Mouse (Mus musculus): ENCODE measurements around the gene Smyd3. TPM values are rescaled to one million over a fixed set of nuclear protein-coding genes. Genes with fewer than 3 reads are reported as not detected.

Smyd3 gene
- polyA plus RNA-seq, 1 experiment = 19.9 TPM

DNA sequence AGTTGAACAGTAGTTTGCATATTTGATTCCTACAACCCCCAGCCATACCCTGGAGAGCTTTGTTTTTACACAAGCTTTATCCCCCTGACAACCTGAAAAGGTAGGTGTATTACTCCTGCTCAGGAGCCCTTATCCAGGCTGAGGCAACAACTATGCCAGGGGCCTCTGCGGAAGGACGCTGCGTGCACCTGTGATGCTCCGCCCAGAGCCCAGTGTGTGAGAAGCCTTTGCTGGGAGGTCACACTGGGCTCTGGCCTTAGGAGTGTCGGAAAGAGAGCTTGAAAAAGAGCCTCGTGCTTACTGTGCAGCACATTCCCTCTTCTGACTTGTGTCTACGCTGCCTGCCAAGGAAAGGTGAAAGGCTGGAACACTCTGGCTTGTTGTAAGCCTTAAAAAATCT is 34.9 kb upstream of the Smyd3 start:
- TF ChIP-seq CTCF (IDR thresholded peaks at IDR 0.05; ENCODE audit: low read depth, low read length) = no peak
- TF ChIP-seq POLR2A (IDR thresholded peaks at IDR 0.05; ENCODE audit: borderline replicate concordance, low read depth, low read length) = no peak
- Histone ChIP-seq H3K4me1 (ENCODE audit: control insufficient read depth, insufficient read depth, low read length) (peaks cover 21% of the 10 kb centered on the region), H3K4me3 (ENCODE audit: insufficient read depth, low read length) (no peak overlapping the region), H3K27ac (ENCODE audit: insufficient read depth, low read depth, low read length) (no peak overlapping the region)

DNA sequence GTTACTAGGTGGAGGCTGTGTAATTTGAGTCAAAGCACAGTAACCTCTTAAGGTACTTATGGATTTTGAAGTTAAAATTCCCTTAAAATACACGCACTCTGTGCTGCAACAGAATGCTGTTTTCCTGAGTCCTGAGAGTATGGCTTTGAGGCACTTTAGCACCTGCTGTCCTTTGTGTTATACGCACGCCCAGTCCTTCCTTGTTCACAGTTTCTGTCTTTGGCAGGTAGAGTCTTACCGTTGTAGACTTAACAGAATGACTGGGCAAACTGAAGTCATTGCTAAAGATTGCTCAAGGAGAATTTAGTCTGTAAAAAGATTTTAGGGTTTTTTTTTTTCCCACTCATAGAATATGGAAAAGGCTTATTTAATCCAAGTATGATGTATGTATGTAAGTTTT is 34.1 kb upstream of the Smyd3 start:
- TF ChIP-seq POLR2A (IDR thresholded peaks at IDR 0.05; ENCODE audit: borderline replicate concordance, low read depth, low read length) (no peak), CTCF (IDR thresholded peaks at IDR 0.05; ENCODE audit: low read depth, low read length) (no peak)
- H3K4me3 ChIP-seq (ENCODE audit: insufficient read depth, low read length) = no peak overlapping the region
- H3K4me1 ChIP-seq (ENCODE audit: control insufficient read depth, insufficient read depth, low read length) = peaks cover 25% of the 10 kb centered on the region
- H3K27ac ChIP-seq (ENCODE audit: insufficient read depth, low read depth, low read length) = no peak overlapping the region

DNA sequence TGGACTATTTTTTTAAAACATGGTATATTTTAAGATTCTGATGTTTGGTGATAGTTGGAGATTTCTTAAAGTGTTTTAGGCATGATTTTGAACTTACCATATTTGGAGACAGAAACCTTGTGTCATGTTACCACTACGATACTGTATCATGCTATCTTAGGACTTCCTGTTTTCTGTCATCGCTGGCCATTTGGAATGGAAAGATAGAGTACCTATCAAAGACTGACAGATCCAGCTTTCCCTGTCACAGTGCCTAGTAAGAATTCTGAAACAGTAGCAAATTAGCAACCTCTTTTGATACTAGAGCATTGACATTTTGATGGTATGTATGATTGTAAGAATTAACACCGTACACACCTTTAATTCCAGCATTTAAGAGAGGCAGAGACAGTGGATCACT is 33.5 kb upstream of the Smyd3 start:
- peaks cover 25% of the 10 kb centered on the region for H3K4me1 ChIP-seq (ENCODE audit: control insufficient read depth, insufficient read depth, low read length)
- TF ChIP-seq CTCF (IDR thresholded peaks at IDR 0.05; ENCODE audit: low read depth, low read length) (no peak), POLR2A (IDR thresholded peaks at IDR 0.05; ENCODE audit: borderline replicate concordance, low read depth, low read length) (no peak)
- no peak overlapping the region for H3K27ac ChIP-seq (ENCODE audit: insufficient read depth, low read depth, low read length)
- no peak overlapping the region for H3K4me3 ChIP-seq (ENCODE audit: insufficient read depth, low read length)

DNA sequence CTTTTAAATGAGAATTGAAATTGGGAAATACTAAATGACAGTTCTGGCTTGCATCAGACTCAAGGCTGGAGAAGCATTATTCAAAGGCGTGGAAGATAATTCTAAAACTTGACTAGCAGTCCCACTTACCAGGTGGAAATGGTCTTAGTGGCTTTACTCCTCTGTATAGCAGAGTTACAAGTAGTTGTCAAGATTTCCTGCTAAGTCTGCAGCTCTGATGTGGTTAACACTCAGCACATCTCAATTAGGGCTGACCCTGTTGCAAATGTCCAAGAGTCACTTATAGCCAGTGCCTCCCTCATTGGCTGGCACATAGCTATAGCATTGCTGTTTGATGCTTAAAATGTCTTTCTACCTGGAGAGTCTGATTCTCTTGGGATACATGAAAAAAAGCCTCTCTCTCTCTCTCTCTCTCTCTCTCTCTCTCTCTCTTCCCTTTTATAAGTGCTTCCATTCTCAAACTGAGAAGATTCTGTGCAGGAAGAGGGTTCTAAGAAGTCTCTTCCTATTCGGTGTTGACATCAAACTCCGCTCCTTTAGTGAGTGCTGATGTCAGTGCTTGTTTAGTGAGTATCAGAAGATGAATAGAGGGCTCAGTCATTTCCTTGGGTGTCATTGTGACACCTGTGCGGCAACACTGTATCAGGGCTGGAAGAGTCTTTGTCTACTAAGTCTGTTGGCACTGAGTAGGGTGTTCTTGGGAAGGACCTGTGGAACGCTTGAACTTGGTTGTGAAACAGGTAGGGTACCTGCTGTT is 31.3 kb upstream of the Smyd3 start:
- Histone ChIP-seq H3K4me3 (ENCODE audit: insufficient read depth, low read length) (no peak overlapping the region), H3K4me1 (ENCODE audit: control insufficient read depth, insufficient read depth, low read length) (peaks cover 30% of the 10 kb centered on the region), H3K27ac (ENCODE audit: insufficient read depth, low read depth, low read length) (no peak overlapping the region)
- TF ChIP-seq CTCF (IDR thresholded peaks at IDR 0.05; ENCODE audit: low read depth, low read length) (no peak), POLR2A (IDR thresholded peaks at IDR 0.05; ENCODE audit: borderline replicate concordance, low read depth, low read length) (no peak)

DNA sequence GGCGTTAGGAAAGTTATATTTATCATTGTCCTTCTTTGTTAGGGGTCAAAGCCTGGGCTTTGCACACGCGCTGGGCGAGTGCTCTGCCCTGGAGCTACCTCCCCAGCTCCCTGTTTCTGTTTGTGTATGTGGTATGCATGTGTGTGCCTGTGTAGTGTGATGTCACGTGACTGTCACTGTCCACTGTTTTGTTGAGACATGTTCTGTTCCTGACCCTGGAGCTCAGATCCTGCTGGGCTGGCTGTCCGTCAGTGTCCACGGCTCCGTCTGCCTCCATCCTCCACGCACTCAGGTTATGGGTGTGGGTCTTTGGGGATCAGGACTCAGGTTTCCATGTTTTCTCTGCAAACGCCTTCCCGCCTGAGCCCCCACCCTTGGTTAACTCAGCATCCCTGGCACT is 30.4 kb upstream of the Smyd3 start:
- no peak for TF ChIP-seq POLR2A (IDR thresholded peaks at IDR 0.05; ENCODE audit: borderline replicate concordance, low read depth, low read length)
- no peak overlapping the region for H3K27ac ChIP-seq (ENCODE audit: insufficient read depth, low read depth, low read length)
- peaks cover 28% of the 10 kb centered on the region for H3K4me1 ChIP-seq (ENCODE audit: control insufficient read depth, insufficient read depth, low read length)
- H3K4me3 ChIP-seq (ENCODE audit: insufficient read depth, low read length) = no peak overlapping the region

DNA sequence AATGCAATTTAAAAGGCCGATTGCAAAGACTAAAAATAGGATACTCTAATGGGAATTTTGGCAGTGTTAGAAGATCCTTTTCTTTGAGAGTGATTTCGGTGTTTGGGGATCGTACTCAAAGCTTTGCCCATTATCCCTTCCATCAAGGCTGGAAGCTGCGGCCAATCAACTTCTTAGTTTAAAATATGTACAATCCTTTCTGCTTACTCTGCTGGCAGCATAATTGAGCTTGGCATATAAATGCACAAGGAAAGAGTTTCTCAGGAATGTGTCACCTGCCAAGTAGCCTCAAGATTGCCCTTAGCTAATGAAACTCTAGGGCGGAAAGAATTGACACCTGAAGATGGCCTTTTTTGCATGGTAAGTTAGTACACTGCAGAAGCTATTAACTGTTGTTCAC is 29.3 kb upstream of the Smyd3 start:
- H3K4me1 ChIP-seq (ENCODE audit: control insufficient read depth, insufficient read depth, low read length) = peaks cover 28% of the 10 kb centered on the region
- no peak overlapping the region for H3K27ac ChIP-seq (ENCODE audit: insufficient read depth, low read depth, low read length)
- peak overlapping the region; percentile 95 for H3K4me3 ChIP-seq (ENCODE audit: insufficient read depth, low read length)
- TF ChIP-seq POLR2A (IDR thresholded peaks at IDR 0.05; ENCODE audit: borderline replicate concordance, low read depth, low read length) (no peak), CTCF (IDR thresholded peaks at IDR 0.05; ENCODE audit: low read depth, low read length) (no peak)

DNA sequence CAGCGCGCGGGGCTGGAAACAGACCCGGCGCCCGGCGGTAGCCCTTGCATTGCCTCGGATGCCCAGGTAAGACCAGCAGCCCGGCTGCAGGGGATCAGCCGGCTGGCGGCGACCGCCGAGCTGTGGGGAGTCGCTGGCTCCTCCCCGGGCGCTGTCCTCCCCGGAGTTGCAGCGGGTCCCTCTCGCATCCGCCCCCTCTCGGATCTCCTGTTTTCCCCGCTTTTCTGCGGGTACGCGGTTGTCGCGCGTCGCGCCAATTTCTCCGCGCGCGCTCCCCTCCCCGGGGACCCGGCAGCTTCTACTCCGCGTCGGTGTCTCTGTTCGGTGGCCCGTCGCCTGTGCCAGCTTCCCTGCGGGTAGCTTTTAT is 28.7 kb upstream of the Smyd3 start:
- H3K27ac ChIP-seq (ENCODE audit: insufficient read depth, low read depth, low read length) = peak overlapping the region; percentile 67
- H3K4me3 ChIP-seq (ENCODE audit: insufficient read depth, low read length) = peak overlapping the region; percentile 95
- TF ChIP-seq POLR2A (IDR thresholded peaks at IDR 0.05; ENCODE audit: borderline replicate concordance, low read depth, low read length) = no peak
- H3K4me1 ChIP-seq (ENCODE audit: control insufficient read depth, insufficient read depth, low read length) = peaks cover 25% of the 10 kb centered on the region

DNA sequence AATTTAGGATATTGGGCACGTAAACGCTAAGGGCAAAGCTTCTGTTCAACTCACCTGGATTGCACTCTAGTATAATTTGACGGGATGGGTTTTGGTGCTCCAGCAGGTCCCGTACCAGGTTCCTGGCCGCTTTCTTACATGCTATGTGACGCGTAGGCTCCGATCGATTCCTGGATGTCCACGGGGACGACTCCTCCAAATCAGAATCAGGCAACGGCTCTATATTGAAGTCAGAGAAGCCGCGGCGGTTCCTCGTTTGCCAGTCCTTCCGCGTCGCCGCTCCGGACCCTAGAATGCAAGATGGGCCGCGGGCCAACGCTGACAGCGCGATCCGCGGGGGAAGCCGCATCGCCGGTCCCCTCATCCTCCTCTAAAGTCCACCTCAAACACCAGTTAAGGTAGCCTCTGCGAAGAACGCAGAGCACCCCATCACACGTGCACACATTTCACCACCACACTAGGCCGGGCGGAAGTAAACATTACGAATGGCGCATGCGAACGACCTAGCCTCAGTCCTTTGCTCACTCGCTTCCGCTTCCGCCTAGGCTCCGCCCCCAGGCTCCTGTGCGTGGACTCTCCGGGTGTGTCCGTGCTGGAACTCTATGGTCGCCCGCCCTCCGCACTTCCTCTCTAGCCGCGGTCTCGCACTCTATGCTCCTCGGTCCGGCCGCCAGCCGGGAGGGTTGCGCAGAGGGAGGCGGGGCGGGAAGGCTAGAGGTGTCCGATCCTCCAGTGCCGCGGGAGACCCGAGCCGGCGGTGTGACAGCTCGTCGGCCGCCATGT is 28.1 kb upstream of the Smyd3 start, which contains the start of the genes Tfb2m and Cnst:
Gene Tfb2m (minus strand): TSS at position 500 of the 783 bp plus-strand sequence.
Gene Cnst (plus strand): TSS at position 603 of the 783 bp plus-strand sequence.
- Histone ChIP-seq H3K4me1 (ENCODE audit: control insufficient read depth, insufficient read depth, low read length) (peaks cover 25% of the 10 kb centered on the region), H3K4me3 (ENCODE audit: insufficient read depth, low read length) (peak within 1 kb of the TSS; percentile 95), H3K27ac (ENCODE audit: insufficient read depth, low read depth, low read length) (peak within 1 kb of the TSS; percentile 67)

DNA sequence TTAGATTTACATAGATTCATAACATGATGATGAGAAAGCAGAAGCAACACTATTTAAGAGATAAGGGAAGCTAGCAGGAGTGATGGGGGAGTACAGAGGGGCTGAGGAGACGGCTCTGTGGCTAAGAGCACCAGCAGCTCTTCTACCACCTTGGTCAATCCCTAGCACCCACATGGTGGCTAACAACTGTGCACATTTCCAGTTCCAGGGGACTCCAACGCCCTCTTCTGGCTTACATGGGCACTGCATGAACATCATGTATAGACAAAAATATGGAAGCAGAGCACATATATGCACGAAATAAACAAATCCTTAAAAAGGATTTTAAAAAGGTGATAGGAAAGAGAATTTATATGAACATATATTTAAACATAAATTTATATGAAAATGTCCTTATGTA is 23.7 kb upstream of the Smyd3 start:
- TF ChIP-seq POLR2A (IDR thresholded peaks at IDR 0.05; ENCODE audit: borderline replicate concordance, low read depth, low read length) = no peak
- TF ChIP-seq CTCF (IDR thresholded peaks at IDR 0.05; ENCODE audit: low read depth, low read length) = peak; percentile 51
- Histone ChIP-seq H3K4me1 (ENCODE audit: control insufficient read depth, insufficient read depth, low read length) (peaks cover 12% of the 10 kb centered on the region), H3K27ac (ENCODE audit: insufficient read depth, low read depth, low read length) (no peak overlapping the region), H3K4me3 (ENCODE audit: insufficient read depth, low read length) (no peak overlapping the region)

DNA sequence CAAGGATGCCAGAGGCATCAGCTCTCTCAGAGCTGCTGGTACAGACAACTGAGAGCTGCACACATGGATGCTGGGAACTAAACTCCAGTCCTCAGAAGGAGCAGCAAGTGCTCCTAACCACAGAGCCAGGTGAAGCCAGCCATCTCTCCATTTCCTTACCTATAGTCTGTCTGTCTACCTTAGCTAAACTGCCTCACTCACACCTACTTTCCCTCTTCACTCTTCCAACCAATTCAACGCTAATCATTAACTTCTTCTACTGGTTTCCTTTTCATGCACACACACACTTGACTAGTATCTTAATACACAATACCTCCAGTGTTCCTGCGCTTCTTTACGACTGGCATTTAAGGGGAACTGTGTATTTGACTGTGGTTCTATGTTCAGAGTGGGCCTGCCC is 22.0 kb upstream of the Smyd3 start:
- Histone ChIP-seq H3K4me3 (ENCODE audit: insufficient read depth, low read length) (no peak overlapping the region), H3K4me1 (ENCODE audit: control insufficient read depth, insufficient read depth, low read length) (peaks cover 14% of the 10 kb centered on the region), H3K27ac (ENCODE audit: insufficient read depth, low read depth, low read length) (no peak overlapping the region)
- no peak for TF ChIP-seq CTCF (IDR thresholded peaks at IDR 0.05; ENCODE audit: low read depth, low read length)
- TF ChIP-seq POLR2A (IDR thresholded peaks at IDR 0.05; ENCODE audit: borderline replicate concordance, low read depth, low read length) = no peak

Measured in bone marrow macrophage, adult 2 months (primary cell).